ENCODE assay signal across 14 mouse cellular contexts in genomic region chr4:147556921-147557320, GRCm38 (mm10). TPM values are rescaled to one million over a fixed set of nuclear protein-coding genes. Genes with fewer than 3 reads are reported as not detected.
"Had no signal": no experiment of that assay in that cellular context is flagged by ENCODE, and none has a peak within 500 bp of the region (broad histone marks: within the 10 kb centered on the region; RNA-seq: fewer than 3 reads in every experiment).

No protein-coding gene starts in this region.

RNA-seq across cellular contexts. Expression of gene Zfp985, which starts 3.8 kb away (rescaled TPM):
- total RNA-seq: hindbrain, postnatal 0 days; layer of hippocampus, adult 18-20 months; layer of hippocampus, adult 2 months; layer of hippocampus, postnatal 10 days; layer of hippocampus, postnatal 14 days; layer of hippocampus, postnatal 25 days; layer of hippocampus, postnatal 36 days; left cerebral cortex, adult 18-20 months; left cerebral cortex, adult 2 months; left cerebral cortex, adult 8-10 months had no signal
- polyA plus RNA-seq: heart, embryonic 14.5 days; hindbrain, embryonic 13.5 days; kidney, adult 2 months; large intestine, adult 2 months had no signal

RNA-seq across cellular contexts. Expression of gene Gm16503, which starts 16.9 kb away (rescaled TPM):
- polyA plus RNA-seq: large intestine, adult 2 months had no signal
